Mouse (Mus musculus): ENCODE data around the gene Klhl13. TPM values are rescaled to one million over a fixed set of nuclear protein-coding genes. Genes with fewer than 3 reads are reported as not detected.
A peak's percentile ranks its signal among the peaks of the same experiment; 100 is the strongest.

Klhl13 gene
- 10 to 100 TPM; 33.2 to 41.4 TPM for total RNA-seq (2021)

GRCm38 (mm10) chrX:23364514-23365381 lies at the start of gene Klhl13:
Gene Klhl13 (minus strand): TSS chrX:23365082.
- peak; percentile 76 for DNase-seq

DNA sequence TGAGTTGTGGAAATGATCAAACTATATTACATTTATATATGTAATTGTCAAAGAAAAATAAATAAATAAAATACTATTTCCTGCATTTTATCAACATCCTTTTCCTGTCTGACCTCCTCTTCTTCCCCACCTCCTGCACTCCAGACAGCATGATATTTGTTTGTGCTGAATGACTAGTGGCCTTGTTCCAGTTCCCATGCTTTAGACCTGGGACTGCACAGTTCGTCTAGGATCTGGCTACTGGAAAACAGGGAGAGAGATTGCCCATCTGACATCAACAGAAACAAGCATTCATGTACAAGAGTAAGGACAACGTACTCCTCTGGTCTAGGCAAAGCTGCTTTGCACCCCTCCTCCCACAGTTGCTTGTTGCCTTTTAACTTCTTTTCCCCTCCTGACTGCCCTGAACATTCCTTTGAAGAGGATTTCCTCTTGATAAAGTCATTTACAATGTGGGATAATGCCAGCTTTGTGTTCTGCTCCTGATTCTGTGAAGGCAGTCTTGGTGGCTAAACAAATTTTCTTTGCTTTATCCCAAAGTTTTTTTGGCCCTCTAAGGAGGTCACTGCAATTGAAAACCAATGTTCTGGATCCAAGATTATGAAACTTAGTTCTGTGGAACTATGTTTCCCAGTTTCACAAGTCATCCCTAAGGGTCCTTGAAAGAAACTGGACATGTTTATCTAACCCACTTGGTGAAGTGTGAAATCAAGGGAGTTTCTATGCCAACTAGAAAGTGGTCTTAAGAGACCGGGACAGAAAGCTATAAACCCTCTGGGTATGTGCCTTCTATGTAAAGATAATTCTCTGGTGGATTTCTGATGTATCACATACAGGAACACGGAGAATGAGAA lies 44.6 kb upstream of the Klhl13 start:
- no peak for DNase-seq

DNA sequence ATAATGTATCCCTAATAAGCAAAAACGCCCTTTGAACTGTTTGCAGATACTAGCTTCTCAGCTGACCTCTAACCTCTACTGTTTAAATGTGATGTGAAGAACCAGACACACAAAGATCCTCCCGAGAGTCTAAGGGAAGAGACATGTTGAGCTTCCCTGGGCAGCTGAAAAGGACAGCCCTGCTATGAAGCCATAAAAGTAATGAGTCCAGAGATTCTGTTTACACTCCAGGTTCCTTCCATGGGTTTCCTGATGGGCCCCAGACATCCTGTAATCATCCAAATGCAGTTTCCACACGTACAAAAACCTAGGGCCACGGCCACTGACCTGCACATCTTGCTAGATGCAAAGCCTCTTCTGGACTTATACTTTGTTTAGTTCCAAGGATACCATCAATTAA lies 23.8 kb upstream of the Klhl13 start:
- DNase-seq = no peak

- no peak for DNase-seq
Observed at GRCm38 (mm10) chrX:23363441-23363840, 1.4 kb downstream of the Klhl13 start.

DNA sequence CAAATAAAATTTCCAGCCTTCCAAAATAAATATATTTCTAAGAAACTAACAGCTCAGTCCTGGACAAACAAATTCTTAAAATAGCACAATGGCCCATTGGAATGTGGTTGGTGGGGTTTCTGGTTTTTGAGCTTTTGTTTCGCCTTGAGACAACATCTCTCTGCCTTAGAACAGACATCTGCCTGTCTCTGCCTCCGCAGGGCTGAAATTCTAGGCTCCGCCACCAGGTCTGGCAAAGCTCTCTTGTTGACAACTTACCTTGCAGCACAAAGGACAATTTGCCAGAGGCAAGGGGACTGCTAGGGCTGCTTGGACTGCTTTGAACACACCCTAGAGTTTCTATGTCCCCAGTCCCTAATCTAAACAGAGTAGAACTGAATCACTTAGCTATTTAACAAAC lies 4.4 kb downstream of the Klhl13 start:
- DNase-seq = no peak

DNA sequence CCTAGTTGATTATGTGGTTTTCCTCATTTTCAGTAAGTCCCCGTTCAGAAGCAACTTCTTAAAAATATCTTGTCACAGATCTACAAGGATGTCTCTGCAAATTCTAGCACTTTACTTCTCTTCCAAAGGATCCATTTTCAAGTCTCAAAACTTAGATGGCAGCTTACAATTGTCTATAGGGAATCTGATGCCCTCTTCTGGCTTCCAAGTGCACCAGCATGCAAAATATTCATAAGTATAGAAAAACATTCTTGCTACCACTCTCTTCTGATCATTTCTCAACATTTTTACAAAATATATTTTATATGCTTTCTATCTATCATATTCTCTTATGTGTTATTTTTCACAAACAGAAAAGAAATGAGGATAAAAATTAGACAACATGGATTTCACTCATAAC lies 14.8 kb downstream of the Klhl13 start:
- DNase-seq = no peak

- peak; percentile 12 for DNase-seq
Observed at GRCm38 (mm10) chrX:23328116-23328515, 36.8 kb downstream of the Klhl13 start.

GRCm38 (mm10) chrX:23318857-23319256 lies 46.0 kb downstream of the Klhl13 start:
- DNase-seq = no peak

- peak; percentile 61 for DNase-seq
Observed at GRCm38 (mm10) chrX:23295952-23296598, 68.8 kb downstream of the Klhl13 start.

DNA sequence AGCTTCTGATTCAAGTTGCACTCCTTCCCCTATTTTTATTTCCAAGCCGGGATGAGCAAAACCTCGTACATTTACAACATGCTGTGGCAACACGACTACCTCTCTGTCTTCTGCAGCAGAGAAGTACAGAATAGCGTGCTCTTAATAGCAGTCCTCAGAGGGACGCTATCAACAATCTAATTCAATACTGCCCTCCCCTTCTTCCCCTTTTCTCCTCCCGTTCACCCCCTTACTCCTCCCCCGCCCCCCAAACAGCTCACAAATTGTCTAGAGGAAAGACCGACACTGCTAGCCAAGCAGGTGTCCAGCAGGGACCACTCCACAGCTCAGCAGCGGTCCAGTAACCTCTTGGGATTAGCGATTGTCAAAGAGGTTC lies 79.5 kb downstream of the Klhl13 start:
- DNase-seq = no peak

GRCm38 (mm10) chrX:23284530-23285441 lies 80.1 kb downstream of the Klhl13 start:
- DNase-seq = no peak

GRCm38 (mm10) chrX:23267601-23268000 lies 97.3 kb downstream of the Klhl13 start:
- DNase-seq = no peak

DNA sequence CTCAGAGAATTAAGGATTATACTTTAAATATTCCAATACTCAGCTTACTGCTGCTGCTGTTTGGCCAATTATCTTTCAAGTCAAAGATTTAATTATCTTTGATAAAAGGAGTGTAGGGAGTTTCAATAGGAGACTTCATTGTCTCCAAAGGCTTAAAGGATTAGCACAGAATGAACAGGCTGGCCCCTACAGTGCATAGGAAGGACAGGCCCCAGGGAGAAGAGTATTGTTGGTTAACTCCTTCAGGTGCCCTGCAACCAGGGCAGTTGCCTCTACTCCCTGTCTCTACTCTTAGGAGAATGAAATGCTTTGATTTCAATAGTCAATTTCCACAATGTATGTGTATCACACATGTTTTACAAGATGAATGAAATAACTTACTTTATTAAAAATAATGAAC lies 116.1 kb downstream of the Klhl13 start:
- DNase-seq = no peak

Measured in heart, postnatal 4 days (tissue).